Mouse (Mus musculus): ENCODE data around the gene Ceacam16. TPM values are rescaled to one million over a fixed set of nuclear protein-coding genes. Genes with fewer than 3 reads are reported as not detected.
A peak's percentile ranks its signal among the peaks of the same experiment; 100 is the strongest.

Gene Ceacam16
- total RNA-seq, 4 experiments from 2014 or later, result not detected

GRCm38 (mm10) chr7:19843561-19843960 lies 17.5 kb downstream of the Ceacam16 start:
- peak; percentile 43 to 61 for DNase-seq (ENCODE audit: low spot score in 2 of 2)

- DNase-seq (ENCODE audit: low spot score in 2 of 2), result no peak
Observed at GRCm38 (mm10) chr7:19842885-19843504, 18.1 kb downstream of the Ceacam16 start.

GRCm38 (mm10) chr7:19841686-19842413 lies 19.2 kb downstream of the Ceacam16 start:
- DNase-seq (ENCODE audit: low spot score in 2 of 2), result no peak

GRCm38 (mm10) chr7:19840936-19841335 lies 20.2 kb downstream of the Ceacam16 start:
- DNase-seq (ENCODE audit: low spot score in 2 of 2), result no peak

- no peak for DNase-seq (ENCODE audit: low spot score in 2 of 2)
Observed at GRCm38 (mm10) chr7:19840371-19840770, 20.7 kb downstream of the Ceacam16 start.

GRCm38 (mm10) chr7:19836843-19837242 lies 24.3 kb downstream of the Ceacam16 start:
- DNase-seq (ENCODE audit: low spot score in 2 of 2), result no peak

GRCm38 (mm10) chr7:19834055-19834454 lies 27.0 kb downstream of the Ceacam16 start:
- no peak for DNase-seq (ENCODE audit: low spot score in 2 of 2)

- no peak for DNase-seq (ENCODE audit: low spot score in 2 of 2)
Observed at GRCm38 (mm10) chr7:19831837-19832236, 29.3 kb downstream of the Ceacam16 start.

- peak; percentile 92 to 93 for DNase-seq (ENCODE audit: low spot score in 2 of 2)
Observed at GRCm38 (mm10) chr7:19830682-19831156, 30.4 kb downstream of the Ceacam16 start.

- DNase-seq (ENCODE audit: low spot score in 2 of 2), result no peak
Observed at GRCm38 (mm10) chr7:19829694-19830093, 31.4 kb downstream of the Ceacam16 start.

GRCm38 (mm10) chr7:19826756-19827155 lies 34.3 kb downstream of the Ceacam16 start:
- DNase-seq (ENCODE audit: low spot score in 2 of 2), result no peak

GRCm38 (mm10) chr7:19824182-19824973 lies 36.7 kb downstream of the Ceacam16 start:
- peak; percentile 78 to 84 for DNase-seq (ENCODE audit: low spot score in 2 of 2)

- no peak for DNase-seq (ENCODE audit: low spot score in 2 of 2)
Observed at GRCm38 (mm10) chr7:19823256-19824181, 37.6 kb downstream of the Ceacam16 start.

- DNase-seq (ENCODE audit: low spot score in 2 of 2), result peak; percentile 37 to 46
Observed at GRCm38 (mm10) chr7:19822604-19823058, 38.5 kb downstream of the Ceacam16 start, which contains the start of gene Bcl3. Gene Bcl3 (minus strand): TSS chr7:19822770.

- DNase-seq (ENCODE audit: low spot score in 2 of 2), result no peak
Observed at GRCm38 (mm10) chr7:19822193-19822592, 38.9 kb downstream of the Ceacam16 start.

- no peak for DNase-seq (ENCODE audit: low spot score in 2 of 2)
Observed at GRCm38 (mm10) chr7:19821633-19822032, 39.5 kb downstream of the Ceacam16 start.

GRCm38 (mm10) chr7:19820347-19821048 lies 40.6 kb downstream of the Ceacam16 start:
- DNase-seq (ENCODE audit: low spot score in 2 of 2), result no peak

GRCm38 (mm10) chr7:19818875-19819274 lies 42.2 kb downstream of the Ceacam16 start:
- DNase-seq (ENCODE audit: low spot score in 2 of 2), result no peak

- no peak for DNase-seq (ENCODE audit: low spot score in 2 of 2)
Observed at GRCm38 (mm10) chr7:19818440-19818839, 42.7 kb downstream of the Ceacam16 start.
